9 mouse cellular contexts compared by ENCODE assay signal in the genomic region with DNA sequence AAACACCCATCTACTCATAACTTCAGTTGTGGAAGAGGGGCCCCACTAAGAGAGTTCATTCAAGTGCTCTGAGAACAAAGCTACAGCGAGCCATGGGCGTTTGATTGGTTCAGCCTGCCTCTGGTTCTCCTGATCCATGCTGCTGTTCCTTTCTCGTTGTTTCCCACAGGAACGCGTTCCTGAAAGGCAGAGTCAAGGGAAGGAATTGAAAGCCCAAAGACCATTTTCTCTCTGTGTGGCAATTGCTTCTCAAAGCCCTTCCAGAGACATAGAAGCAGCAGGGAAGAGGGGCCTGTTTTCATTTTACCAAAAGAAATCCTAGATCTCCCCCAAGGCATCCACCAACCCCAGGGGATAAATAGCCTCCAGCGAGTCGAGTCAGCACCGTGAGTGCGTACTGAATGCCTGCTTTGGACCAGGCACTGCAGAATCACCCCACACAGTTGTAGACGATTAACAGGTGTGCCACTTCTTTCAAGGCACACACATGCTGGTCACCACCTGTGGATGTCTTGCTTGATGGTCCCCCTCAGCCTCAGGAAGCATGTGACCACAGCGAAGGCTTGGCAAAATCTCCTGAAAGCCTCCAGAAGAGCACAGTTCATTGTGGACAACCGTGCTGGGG.
DNase-seq lines count a peak whose midpoint lies in the region; ATAC-seq and TF ChIP-seq lines count a peak whose summit lies in the region.
"Had no signal": no experiment of that assay in that cellular context is flagged by ENCODE, and none has a peak within 500 bp of the region (broad histone marks: within the 10 kb centered on the region; RNA-seq: fewer than 3 reads in every experiment).

No protein-coding gene starts in this region.

- no peaks in the 10 kb centered on the region for H3K36me3 ChIP-seq in neural tube, embryonic 11.5 days (ENCODE audit: control insufficient read depth, insufficient read depth, low read length)
- H3K36me3 ChIP-seq in stomach, embryonic 14.5 days (ENCODE audit: control insufficient read depth, insufficient read depth, low read length): no peaks in the 10 kb centered on the region

- intact Hi-C loops in gastrocnemius, adult 2 months (cut with DNase I): loop anchor here (10.0 kb wide), 1 partner anchor 157 kb away; no protein-coding TSS in a partner anchor
- intact Hi-C loops in gastrocnemius, postnatal 36 days (cut with DNase I): loop anchor here (5.0 kb wide), 1 partner anchor 159 kb away; no protein-coding TSS in a partner anchor

- no peak for ATAC-seq in neural tube, embryonic 11.5 days (ENCODE audit: insufficient read depth, low FRiP score, low TSS enrichment)
- no peak for ATAC-seq in stomach, embryonic 14.5 days (ENCODE audit: insufficient number of reproducible peaks, insufficient read depth, low FRiP score, low read depth)

- H3K4me3 ChIP-seq in gastrocnemius, adult 2 months: peak overlapping the region; percentile 15; the same call in 1 of the 2 replicates
- H3K4me3 ChIP-seq in neural tube, embryonic 11.5 days (ENCODE audit: low read depth, low read length): no peak overlapping the region
- H3K4me3 ChIP-seq in stomach, embryonic 14.5 days (ENCODE audit: low read depth, low read length): peak overlapping the region; percentile 1; the same call in 1 of the 2 replicates

- H3K9me3 ChIP-seq in neural tube, embryonic 11.5 days (ENCODE audit: control insufficient read depth, low read length): no peaks in the 10 kb centered on the region
- no peaks in the 10 kb centered on the region for H3K9me3 ChIP-seq in stomach, embryonic 14.5 days (ENCODE audit: control insufficient read depth, low read depth, low read length)

- no peak overlapping the region for H3K9ac ChIP-seq in neural tube, embryonic 11.5 days (ENCODE audit: low read length)
- no peak overlapping the region for H3K9ac ChIP-seq in stomach, embryonic 14.5 days (replicated peaks; ENCODE audit: low read depth, low read length)
- H3K9ac ChIP-seq: liver, embryonic 14.5 days had no signal

- peaks cover 4% of the 10 kb centered on the region; the same call in 1 of the 2 replicates for H3K4me1 ChIP-seq in neural tube, embryonic 11.5 days (ENCODE audit: control insufficient read depth, insufficient read depth, low read length)
- H3K4me1 ChIP-seq in stomach, embryonic 14.5 days (ENCODE audit: control insufficient read depth, insufficient read depth, low read length): peaks cover 4% of the 10 kb centered on the region; the same call in 1 of the 2 replicates

- DNase-seq in gastrocnemius, adult 2 months: no peak
- DNase-seq in gastrocnemius, postnatal 36 days: no peak
- DNase-seq in neural tube, embryonic 11.5 days (ENCODE audit: low spot score): peak; percentile 46
- DNase-seq in neural tube, embryonic 10.5 days (ENCODE audit: extremely low spot score, low spot score): no peak
- DNase-seq in layer of hippocampus, postnatal 36 days: peak; percentile 4 to 9
- no peak for DNase-seq in urinary bladder, postnatal 4 days (ENCODE audit: low spot score in 2 of 2)
- DNase-seq in adrenal gland, postnatal 36 days: no peak

- peak overlapping the region; percentile 48 for H3K27ac ChIP-seq in gastrocnemius, adult 2 months
- H3K27ac ChIP-seq in neural tube, embryonic 11.5 days (ENCODE audit: low read depth, low read length): no peak overlapping the region
- H3K27ac ChIP-seq in stomach, embryonic 14.5 days (ENCODE audit: low read length): no peak overlapping the region
- H3K27ac ChIP-seq: liver, embryonic 14.5 days had no signal

- no peaks in the 10 kb centered on the region for H3K27me3 ChIP-seq in neural tube, embryonic 11.5 days (ENCODE audit: control insufficient read depth, insufficient read depth, low read length)
- no peaks in the 10 kb centered on the region for H3K27me3 ChIP-seq in stomach, embryonic 14.5 days (ENCODE audit: control insufficient read depth, insufficient read depth, low read length)

- no peak for TF ChIP-seq CTCF in gastrocnemius, adult 2 months (IDR thresholded peaks at IDR 0.05)

- WGBS in neural tube, embryonic 11.5 days: 33% methylated on average over 12 of the region's 12 CpGs
- 32% methylated on average over 12 of the region's 12 CpGs for WGBS in stomach, embryonic 14.5 days

- peak overlapping the region; percentile 12; the same call in 1 of the 2 replicates for H3K4me2 ChIP-seq in neural tube, embryonic 11.5 days (ENCODE audit: low read depth)
- peak overlapping the region; percentile 27; the same call in 1 of the 2 replicates for H3K4me2 ChIP-seq in stomach, embryonic 14.5 days (replicated peaks; ENCODE audit: low read depth, low read length)

Comparison
In these comparisons a context has a peak if more than half of its experiments do, and no peak if none do; other contexts are left out.
1. DNase-seq: peak in neural tube, embryonic 11.5 days (single experiment) and layer of hippocampus, postnatal 36 days (2 of 2); none in gastrocnemius, adult 2 months (single experiment), gastrocnemius, postnatal 36 days (0 of 2), neural tube, embryonic 10.5 days (single experiment), urinary bladder, postnatal 4 days (0 of 2) and adrenal gland, postnatal 36 days (0 of 2).